Mouse (Mus musculus): ENCODE measurements at regions not wholly inside any gene's neighbourhood (a gene's known extent, or its start where the extent isn't known, plus 50 kb on each side); places are given as distances from the start of the nearest gene placed in this dataset.
A peak's percentile ranks its signal among the peaks of the same experiment; 100 is the strongest.

- no peak for DNase-seq
Observed at GRCm38 (mm10) chr16:75292736-75293428, 293.0 kb downstream of the Lipi start.

GRCm38 (mm10) chr16:75291194-75291593, 294.7 kb downstream of the Lipi start:
- peak in 1 of 2 experiments; percentile 1 for DNase-seq

GRCm38 (mm10) chr16:75287150-75287549, 298.7 kb downstream of the Lipi start:
- DNase-seq = no peak

- DNase-seq = no peak
Observed at GRCm38 (mm10) chr16:75285811-75286210, 300.1 kb downstream of the Lipi start.

GRCm38 (mm10) chr16:75263903-75264302, 322.0 kb downstream of the Lipi start:
- no peak for DNase-seq

- DNase-seq = no peak
Observed at GRCm38 (mm10) chr16:75254981-75255380, 330.9 kb downstream of the Lipi start.

- no peak for DNase-seq
Observed at GRCm38 (mm10) chr16:75249170-75249569, 336.7 kb downstream of the Lipi start.

- no peak for DNase-seq
Observed at GRCm38 (mm10) chr16:75240383-75240782, 345.5 kb downstream of the Lipi start.

- no peak for DNase-seq
Observed at GRCm38 (mm10) chr16:75232133-75232532, 353.7 kb downstream of the Lipi start.

- DNase-seq = peak in 1 of 2 experiments; percentile 6
Observed at GRCm38 (mm10) chr16:75193404-75193803, 392.5 kb downstream of the Lipi start.

- DNase-seq = no peak
Observed at GRCm38 (mm10) chr16:75190316-75190715, 395.5 kb downstream of the Lipi start.

- no peak for DNase-seq
Observed at GRCm38 (mm10) chr16:75166040-75166439, 419.8 kb downstream of the Lipi start.

GRCm38 (mm10) chr16:75164969-75165726, 420.7 kb downstream of the Lipi start:
- no peak for DNase-seq

GRCm38 (mm10) chr16:75159740-75160139, 426.1 kb downstream of the Lipi start:
- no peak for DNase-seq

GRCm38 (mm10) chr16:75155441-75156038, 430.3 kb downstream of the Lipi start:
- DNase-seq = no peak
